Mouse (Mus musculus): ENCODE results near the gene Scrn1. TPM values are rescaled to one million over a fixed set of nuclear protein-coding genes. Genes with fewer than 3 reads are reported as not detected.

Gene Scrn1
- polyA plus RNA-seq, 1 experiment from 2014 or later = 8.3 TPM

DNA sequence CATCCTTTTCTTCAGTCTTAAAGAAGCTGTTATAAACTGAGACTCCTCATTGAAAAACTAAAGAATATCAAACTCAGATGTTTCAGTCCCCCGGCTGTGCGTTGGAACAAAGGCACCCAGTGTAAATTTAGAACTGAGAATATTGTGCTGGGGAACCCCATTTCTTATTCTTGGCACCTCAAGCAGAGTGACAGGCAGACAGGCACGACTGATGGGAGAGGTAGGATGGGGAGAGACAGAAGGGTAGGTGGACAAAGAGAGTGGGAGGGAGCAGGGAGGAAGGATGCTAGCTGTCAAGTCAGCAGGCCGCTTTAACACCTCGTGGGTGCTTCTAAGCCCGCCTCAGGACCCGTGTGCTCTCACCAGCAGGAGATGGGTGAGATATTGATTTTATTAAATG is 23.5 kb downstream of the Scrn1 start:
- Histone ChIP-seq H3K4me3 (replicated peaks; ENCODE audit: low read length) (no peak overlapping the region), H3K9ac (ENCODE audit: low read length) (no peak overlapping the region), H3K9me3 (replicated peaks; ENCODE audit: control insufficient read depth, low read length) (no peaks in the 10 kb centered on the region; the same call in 1 of the 2 replicates), H3K27me3 (ENCODE audit: control insufficient read depth, insufficient read depth, low read length) (no peaks in the 10 kb centered on the region), H3K27ac (ENCODE audit: low read length) (no peak overlapping the region), H3K4me1 (ENCODE audit: control insufficient read depth, insufficient read depth, low read length) (no peaks in the 10 kb centered on the region; the same call in 1 of the 2 replicates), H3K4me2 (ENCODE audit: low read depth, low read length) (no peak overlapping the region), H3K36me3 (ENCODE audit: control insufficient read depth, insufficient read depth, low read length) (no peaks in the 10 kb centered on the region)
- 82% methylated on average over 7 of the region's 7 CpGs for WGBS
- no peak for ATAC-seq (ENCODE audit: insufficient read depth, low FRiP score)

DNA sequence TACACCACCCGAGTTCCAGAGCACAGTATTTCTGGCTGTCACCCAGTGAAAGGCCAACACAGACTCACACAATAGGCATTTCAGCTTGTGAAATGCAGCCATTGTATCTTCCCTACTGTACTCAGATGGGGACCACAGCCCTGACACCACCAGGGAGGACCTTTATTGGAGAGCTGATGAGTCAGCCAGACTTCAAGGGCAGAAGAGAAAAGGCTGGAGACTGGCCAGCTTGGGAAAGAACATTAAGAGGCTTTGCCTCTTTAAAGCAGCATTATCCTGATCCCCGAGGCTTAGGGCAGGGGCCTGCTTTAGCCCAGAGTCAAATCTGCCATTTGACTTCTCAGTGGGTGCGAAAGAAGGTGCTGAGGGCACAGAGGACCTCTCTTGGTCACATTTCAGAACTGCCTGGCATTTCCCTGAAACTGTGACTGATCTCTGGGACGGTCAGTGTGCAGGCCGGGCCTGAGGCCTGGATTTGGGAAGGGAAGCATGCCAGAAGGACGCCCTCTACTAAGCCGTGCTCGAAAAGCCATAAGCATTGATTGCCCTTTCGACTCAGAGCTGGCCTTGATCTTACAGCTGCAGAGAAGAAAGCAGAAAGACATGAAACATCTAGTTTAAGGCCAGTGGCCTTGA is 25.9 kb downstream of the Scrn1 start:
- H3K4me2 ChIP-seq (ENCODE audit: low read depth, low read length) = no peak overlapping the region
- peak; percentile 60; the same call in 1 of the 2 replicates for ATAC-seq (ENCODE audit: insufficient read depth, low FRiP score)
- 61% methylated on average over 9 of the region's 9 CpGs for WGBS
- no peak overlapping the region for H3K27ac ChIP-seq (ENCODE audit: low read length)
- H3K9me3 ChIP-seq (replicated peaks; ENCODE audit: control insufficient read depth, low read length) = no peaks in the 10 kb centered on the region; the same call in 1 of the 2 replicates
- no peak overlapping the region for H3K9ac ChIP-seq (ENCODE audit: low read length)
- H3K36me3 ChIP-seq (ENCODE audit: control insufficient read depth, insufficient read depth, low read length) = no peaks in the 10 kb centered on the region
- H3K4me1 ChIP-seq (ENCODE audit: control insufficient read depth, insufficient read depth, low read length) = no peaks in the 10 kb centered on the region; the same call in 1 of the 2 replicates
- H3K27me3 ChIP-seq (ENCODE audit: control insufficient read depth, insufficient read depth, low read length) = no peaks in the 10 kb centered on the region
- H3K4me3 ChIP-seq (replicated peaks; ENCODE audit: low read length) = no peak overlapping the region

DNA sequence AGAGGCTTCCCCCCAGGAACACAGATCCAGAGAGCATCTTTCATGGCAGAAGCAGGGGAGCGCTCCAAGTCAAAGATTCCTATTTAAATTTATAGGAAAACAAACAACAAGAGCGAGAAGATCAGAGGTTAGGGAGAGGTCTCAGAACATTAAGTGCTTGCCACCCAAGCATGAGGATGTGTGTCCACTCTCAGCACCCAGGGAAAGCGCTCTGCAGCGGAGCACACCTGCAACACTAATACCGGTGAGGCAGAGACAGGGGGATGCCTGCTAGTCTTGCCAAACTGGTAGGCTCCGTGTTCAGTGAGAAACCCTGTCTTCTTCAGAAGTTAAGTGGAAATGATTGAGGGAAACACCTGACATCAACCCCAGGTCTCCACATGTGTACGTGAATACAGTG is 26.9 kb downstream of the Scrn1 start:
- H3K4me1 ChIP-seq (ENCODE audit: control insufficient read depth, insufficient read depth, low read length) = no peaks in the 10 kb centered on the region; the same call in 1 of the 2 replicates
- no peaks in the 10 kb centered on the region for H3K27me3 ChIP-seq (ENCODE audit: control insufficient read depth, insufficient read depth, low read length)
- no peak overlapping the region for H3K9ac ChIP-seq (ENCODE audit: low read length)
- no peak overlapping the region for H3K27ac ChIP-seq (ENCODE audit: low read length)
- H3K4me2 ChIP-seq (ENCODE audit: low read depth, low read length) = no peak overlapping the region
- ATAC-seq (ENCODE audit: insufficient read depth, low FRiP score) = no peak
- 85% methylated on average over 7 of the region's 7 CpGs for WGBS
- no peak overlapping the region for H3K4me3 ChIP-seq (replicated peaks; ENCODE audit: low read length)
- H3K36me3 ChIP-seq (ENCODE audit: control insufficient read depth, insufficient read depth, low read length) = no peaks in the 10 kb centered on the region
- no peaks in the 10 kb centered on the region; the same call in 1 of the 2 replicates for H3K9me3 ChIP-seq (replicated peaks; ENCODE audit: control insufficient read depth, low read length)

DNA sequence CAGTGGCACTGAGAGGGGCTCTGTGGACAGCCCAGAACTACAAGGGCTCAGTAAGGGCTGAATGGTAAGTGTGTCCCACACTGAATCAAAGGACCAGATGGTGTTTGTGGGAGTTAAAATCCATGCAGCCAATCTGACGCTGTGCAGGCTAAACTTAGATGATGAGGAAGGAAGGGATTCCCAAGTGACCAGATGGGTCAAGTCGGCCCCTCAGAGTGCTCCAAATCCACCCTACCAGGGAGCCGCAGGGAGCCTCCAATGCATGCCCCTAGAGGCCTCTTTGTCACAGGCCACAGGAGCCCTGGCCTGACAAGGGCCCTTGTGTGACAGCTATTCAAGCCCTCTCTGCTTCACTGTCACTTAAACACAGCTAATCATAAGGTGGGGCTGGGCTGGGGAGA is 27.5 kb downstream of the Scrn1 start:
- Histone ChIP-seq H3K4me1 (ENCODE audit: control insufficient read depth, insufficient read depth, low read length) (no peaks in the 10 kb centered on the region; the same call in 1 of the 2 replicates), H3K27ac (ENCODE audit: low read length) (no peak overlapping the region), H3K4me3 (replicated peaks; ENCODE audit: low read length) (no peak overlapping the region), H3K4me2 (ENCODE audit: low read depth, low read length) (no peak overlapping the region), H3K36me3 (ENCODE audit: control insufficient read depth, insufficient read depth, low read length) (no peaks in the 10 kb centered on the region), H3K9me3 (replicated peaks; ENCODE audit: control insufficient read depth, low read length) (no peaks in the 10 kb centered on the region; the same call in 1 of the 2 replicates), H3K27me3 (ENCODE audit: control insufficient read depth, insufficient read depth, low read length) (no peaks in the 10 kb centered on the region), H3K9ac (ENCODE audit: low read length) (no peak overlapping the region)
- WGBS = 54% methylated on average over 3 of the region's 3 CpGs
- no peak for ATAC-seq (ENCODE audit: insufficient read depth, low FRiP score)

DNA sequence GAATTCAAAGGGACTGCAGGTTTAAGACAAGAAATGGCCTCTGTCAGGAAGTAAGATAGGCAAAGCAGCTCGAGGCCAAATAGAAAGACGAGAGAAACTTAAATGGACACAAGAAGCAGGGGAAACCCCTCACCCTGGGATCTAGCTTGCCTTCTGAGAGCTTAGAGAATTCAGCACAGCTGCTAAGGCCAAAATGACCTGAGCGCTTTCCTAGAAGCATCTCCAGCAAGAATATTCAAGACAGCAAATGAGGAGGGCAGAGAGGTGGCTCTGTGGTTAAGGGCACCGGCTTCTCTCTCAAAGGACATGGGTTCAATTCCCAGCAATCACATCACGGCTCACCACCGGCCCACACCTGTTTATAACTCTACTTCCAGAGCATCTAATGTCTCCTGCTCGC is 29.2 kb downstream of the Scrn1 start:
- Histone ChIP-seq H3K36me3 (ENCODE audit: control insufficient read depth, insufficient read depth, low read length) (no peaks in the 10 kb centered on the region), H3K4me1 (ENCODE audit: control insufficient read depth, insufficient read depth, low read length) (no peaks in the 10 kb centered on the region; the same call in 1 of the 2 replicates), H3K27me3 (ENCODE audit: control insufficient read depth, insufficient read depth, low read length) (no peaks in the 10 kb centered on the region), H3K27ac (ENCODE audit: low read length) (no peak overlapping the region), H3K9me3 (replicated peaks; ENCODE audit: control insufficient read depth, low read length) (no peaks in the 10 kb centered on the region), H3K4me2 (ENCODE audit: low read depth, low read length) (no peak overlapping the region), H3K9ac (ENCODE audit: low read length) (no peak overlapping the region), H3K4me3 (replicated peaks; ENCODE audit: low read length) (no peak overlapping the region)
- WGBS = 81% methylated on average over 7 of the region's 7 CpGs
- no peak for ATAC-seq (ENCODE audit: insufficient read depth, low FRiP score)

DNA sequence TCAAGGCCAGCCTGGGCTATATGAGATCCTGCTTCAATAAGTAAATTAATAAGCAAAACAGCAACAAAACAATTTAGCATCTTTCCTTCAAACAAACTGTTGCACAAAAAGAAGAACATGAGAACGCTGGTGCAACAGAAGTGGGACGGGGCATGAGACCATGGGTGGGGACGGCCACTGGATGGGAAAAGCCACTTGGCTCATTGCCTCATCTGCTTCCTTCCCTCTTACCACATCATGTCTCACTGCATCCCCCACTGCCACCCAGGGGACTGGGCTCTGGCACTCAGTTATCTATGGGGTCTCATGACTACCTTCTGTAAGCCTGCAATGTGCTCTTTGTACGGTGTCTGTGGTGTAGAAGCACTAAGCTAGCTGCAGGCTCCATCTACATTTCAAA is 30.8 kb downstream of the Scrn1 start:
- Histone ChIP-seq H3K4me1 (ENCODE audit: control insufficient read depth, insufficient read depth, low read length) (no peaks in the 10 kb centered on the region; the same call in 1 of the 2 replicates), H3K27me3 (ENCODE audit: control insufficient read depth, insufficient read depth, low read length) (no peaks in the 10 kb centered on the region), H3K36me3 (ENCODE audit: control insufficient read depth, insufficient read depth, low read length) (no peaks in the 10 kb centered on the region), H3K27ac (ENCODE audit: low read length) (no peak overlapping the region), H3K9me3 (replicated peaks; ENCODE audit: control insufficient read depth, low read length) (no peaks in the 10 kb centered on the region), H3K4me3 (replicated peaks; ENCODE audit: low read length) (no peak overlapping the region), H3K4me2 (ENCODE audit: low read depth, low read length) (no peak overlapping the region), H3K9ac (ENCODE audit: low read length) (no peak overlapping the region)
- WGBS = 83% methylated on average over 4 of the region's 4 CpGs
- no peak for ATAC-seq (ENCODE audit: insufficient read depth, low FRiP score)

DNA sequence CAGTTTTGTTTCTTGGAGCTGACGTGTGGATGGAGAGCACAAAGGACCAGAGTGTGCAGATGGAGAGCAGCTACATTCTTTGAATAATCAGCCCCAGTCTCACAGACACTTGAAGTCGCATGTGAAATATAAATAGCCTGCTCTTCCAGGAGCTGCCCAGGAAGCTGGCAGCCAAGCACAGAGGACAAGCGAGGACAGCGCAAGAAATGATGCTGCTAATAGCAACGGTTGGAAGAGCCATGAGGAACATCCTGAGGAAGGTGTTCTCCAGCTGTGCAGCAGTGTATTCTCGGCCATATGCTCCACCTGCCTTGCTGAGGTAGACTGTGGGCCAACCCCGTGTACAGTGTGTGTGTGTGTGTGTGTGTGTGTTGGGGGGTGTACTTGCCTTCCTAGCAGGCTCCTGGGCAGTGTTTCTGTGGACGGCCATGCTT is 35.2 kb downstream of the Scrn1 start:
- H3K4me1 ChIP-seq (ENCODE audit: control insufficient read depth, insufficient read depth, low read length) = no peaks in the 10 kb centered on the region
- 51% methylated on average over 8 of the region's 8 CpGs for WGBS
- H3K27ac ChIP-seq (ENCODE audit: low read length) = no peak overlapping the region
- no peak overlapping the region for H3K9ac ChIP-seq (ENCODE audit: low read length)
- H3K4me3 ChIP-seq (replicated peaks; ENCODE audit: low read length) = no peak overlapping the region
- no peak for ATAC-seq (ENCODE audit: insufficient read depth, low FRiP score)
- no peaks in the 10 kb centered on the region for H3K36me3 ChIP-seq (ENCODE audit: control insufficient read depth, insufficient read depth, low read length)
- no peaks in the 10 kb centered on the region for H3K9me3 ChIP-seq (replicated peaks; ENCODE audit: control insufficient read depth, low read length)
- H3K27me3 ChIP-seq (ENCODE audit: control insufficient read depth, insufficient read depth, low read length) = no peaks in the 10 kb centered on the region
- no peak overlapping the region for H3K4me2 ChIP-seq (ENCODE audit: low read depth, low read length)

DNA sequence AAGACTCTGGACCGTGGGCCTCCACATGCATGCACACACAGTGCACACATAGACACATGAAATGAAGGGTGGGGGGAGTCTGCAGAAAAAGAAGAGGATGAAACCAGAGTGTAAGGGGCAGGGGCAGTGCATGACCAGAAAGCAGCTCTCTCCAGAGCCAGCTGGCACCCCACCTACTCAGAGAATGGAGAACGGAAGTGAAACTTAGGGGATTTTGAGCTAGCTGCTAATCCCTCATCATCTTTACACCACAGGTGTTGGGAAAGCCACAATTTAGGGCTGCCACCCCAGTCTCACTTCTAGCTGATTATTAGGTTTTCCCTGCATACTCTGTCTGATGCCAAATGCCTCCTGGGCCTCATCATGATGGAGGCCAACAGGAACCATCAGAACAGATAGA is 36.1 kb downstream of the Scrn1 start:
- H3K4me2 ChIP-seq (ENCODE audit: low read depth, low read length) = no peak overlapping the region
- 85% methylated on average over 2 of the region's 2 CpGs for WGBS
- no peak overlapping the region for H3K9ac ChIP-seq (ENCODE audit: low read length)
- no peak for ATAC-seq (ENCODE audit: insufficient read depth, low FRiP score)
- H3K9me3 ChIP-seq (replicated peaks; ENCODE audit: control insufficient read depth, low read length) = no peaks in the 10 kb centered on the region
- no peak overlapping the region for H3K27ac ChIP-seq (ENCODE audit: low read length)
- no peaks in the 10 kb centered on the region for H3K4me1 ChIP-seq (ENCODE audit: control insufficient read depth, insufficient read depth, low read length)
- no peaks in the 10 kb centered on the region for H3K36me3 ChIP-seq (ENCODE audit: control insufficient read depth, insufficient read depth, low read length)
- no peak overlapping the region for H3K4me3 ChIP-seq (replicated peaks; ENCODE audit: low read length)
- no peaks in the 10 kb centered on the region for H3K27me3 ChIP-seq (ENCODE audit: control insufficient read depth, insufficient read depth, low read length)

DNA sequence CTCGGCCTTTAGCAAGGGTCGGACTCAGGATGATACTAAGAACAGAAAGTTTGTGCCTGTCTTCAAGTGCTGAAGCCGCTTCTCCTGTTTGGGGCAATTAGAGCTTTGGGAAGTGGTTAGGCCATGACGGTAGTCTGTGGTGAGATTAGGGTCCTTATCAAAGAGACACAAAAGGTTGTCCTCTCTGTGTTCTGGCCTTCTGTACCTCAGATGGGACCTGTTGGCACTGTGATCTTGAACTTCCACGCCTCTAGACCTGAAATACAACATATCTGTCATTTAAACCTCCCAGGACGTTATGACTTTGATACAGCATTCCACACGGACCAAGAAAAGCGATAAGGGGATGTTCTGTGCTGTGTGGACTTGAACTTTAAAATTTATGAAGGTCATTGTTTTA is 37.6 kb downstream of the Scrn1 start:
- Histone ChIP-seq H3K27ac (ENCODE audit: low read length) (no peak overlapping the region), H3K36me3 (ENCODE audit: control insufficient read depth, insufficient read depth, low read length) (no peaks in the 10 kb centered on the region), H3K9ac (ENCODE audit: low read length) (no peak overlapping the region), H3K4me1 (ENCODE audit: control insufficient read depth, insufficient read depth, low read length) (no peaks in the 10 kb centered on the region), H3K9me3 (replicated peaks; ENCODE audit: control insufficient read depth, low read length) (no peaks in the 10 kb centered on the region), H3K27me3 (ENCODE audit: control insufficient read depth, insufficient read depth, low read length) (no peaks in the 10 kb centered on the region), H3K4me3 (replicated peaks; ENCODE audit: low read length) (no peak overlapping the region), H3K4me2 (ENCODE audit: low read depth, low read length) (no peak overlapping the region)
- no peak for ATAC-seq (ENCODE audit: insufficient read depth, low FRiP score)
- WGBS = 83% methylated on average over 8 of the region's 8 CpGs
